Mouse (Mus musculus) E14TG2a.4 (cell line): ENCODE measurements around the gene Slc22a3.

Experiments used
- H3K27me3 ChIP-seq: 2 replicates; pipeline ENCODE4 v1.6.1; 2014; ENCODE audit warnings: low read length, control low read depth; ENCODE audit not compliant: insufficient read depth
- H3K36me3 ChIP-seq: 2 replicates; pipeline ENCODE4 v1.6.1; 2014; ENCODE audit warnings: low read length, control low read depth; ENCODE audit not compliant: insufficient read depth
- H3K4me1 ChIP-seq: replicated peaks from 2 replicates; pipeline ENCODE4 v1.6.1; 2014; ENCODE audit warnings: low read depth, low read length, control low read depth
- H3K4me3 ChIP-seq: replicated peaks from 2 replicates; pipeline ENCODE4 v1.5.1; 2014; ENCODE audit warnings: mild to moderate bottlenecking, low read length
- H3K9me3 ChIP-seq: 2 replicates; pipeline ENCODE4 v1.6.1; 2014; ENCODE audit warnings: low read length, control low read depth
- CTCF ChIP-seq: conservative IDR thresholded peaks from 2 replicates; pipeline ENCODE4 v1.5.1; 2014; ENCODE audit warnings: low read length
- NANOG ChIP-seq: IDR thresholded peaks from 2 replicates; pipeline ENCODE4 v1.6.1; 2014; ENCODE audit warnings: borderline replicate concordance, low read length, mixed read lengths
- POU5F1 ChIP-seq: IDR thresholded peaks from 2 replicates; pipeline ENCODE4 v1.6.1; 2014; ENCODE audit warnings: low read length, borderline replicate concordance

Slc22a3 gene

DNA sequence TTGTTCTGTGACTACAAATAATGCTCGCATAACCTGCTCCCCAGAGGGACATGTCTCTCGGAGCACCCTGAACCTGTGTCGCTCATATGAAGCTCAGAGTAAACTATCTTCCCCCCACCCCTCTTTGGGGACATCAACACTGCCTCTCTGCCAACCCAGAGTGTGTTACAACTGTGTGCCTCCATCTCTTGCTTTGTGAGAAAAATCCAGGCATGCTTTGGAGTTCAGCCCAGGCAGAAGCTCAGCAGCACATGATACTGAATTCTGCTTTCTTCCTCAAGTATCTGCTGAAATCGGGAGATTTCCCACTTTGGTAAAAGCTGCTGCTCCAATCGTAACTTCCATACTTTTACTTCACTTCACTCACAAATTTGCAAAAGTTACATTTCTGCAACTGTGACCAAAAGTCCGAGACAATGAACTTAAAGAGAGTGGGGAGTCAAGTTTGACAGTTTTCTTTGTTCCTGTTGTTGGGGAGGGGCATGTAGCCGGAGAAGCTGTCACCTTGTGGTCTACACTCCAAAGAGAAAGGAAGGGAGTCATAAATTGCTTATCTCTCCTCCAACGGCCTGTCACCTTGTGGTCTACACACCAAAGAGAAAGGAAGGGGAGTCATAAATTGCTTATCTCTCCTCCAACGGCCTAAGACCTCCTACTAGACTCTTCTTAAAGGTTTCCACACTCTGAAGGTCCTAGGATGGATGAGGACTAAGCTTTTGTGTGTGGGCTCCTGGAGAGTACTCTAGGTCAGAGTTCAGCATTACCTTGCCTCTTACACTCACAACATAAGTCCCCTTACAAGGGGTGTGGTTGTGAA lies 5.8 kb upstream of the Slc22a3 start:
- TF ChIP-seq NANOG (no peak), POU5F1 (no peak), CTCF (no peak)
- Histone ChIP-seq H3K4me3 (no peak overlapping the region), H3K4me1 (no peaks in the 10 kb centered on the region; the same call in 1 of the 2 replicates), H3K27me3 (peaks cover 8% of the 10 kb centered on the region), H3K36me3 (no peaks in the 10 kb centered on the region), H3K9me3 (no peaks in the 10 kb centered on the region)

DNA sequence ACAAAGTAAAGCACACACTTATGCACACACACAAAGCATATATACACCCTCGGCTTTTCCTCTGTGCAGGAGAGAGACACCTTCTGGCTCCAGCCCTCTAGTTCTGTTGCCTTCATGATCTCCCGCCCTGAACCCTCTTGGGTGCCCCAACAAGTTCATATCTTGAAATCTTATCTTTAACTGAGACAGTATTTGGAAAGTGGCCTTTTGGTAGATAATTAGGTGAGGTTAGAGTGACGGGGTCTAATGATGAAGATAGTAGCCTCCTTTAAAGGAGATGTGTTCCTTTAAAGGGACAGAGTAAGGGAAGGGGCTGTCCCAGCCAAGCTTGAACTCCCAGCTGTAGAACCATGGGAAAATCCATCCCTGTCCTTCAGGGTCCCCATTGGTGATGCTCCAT lies 3.7 kb upstream of the Slc22a3 start:
- peaks cover 13% of the 10 kb centered on the region; the same call in 1 of the 2 replicates for H3K4me1 ChIP-seq

DNA sequence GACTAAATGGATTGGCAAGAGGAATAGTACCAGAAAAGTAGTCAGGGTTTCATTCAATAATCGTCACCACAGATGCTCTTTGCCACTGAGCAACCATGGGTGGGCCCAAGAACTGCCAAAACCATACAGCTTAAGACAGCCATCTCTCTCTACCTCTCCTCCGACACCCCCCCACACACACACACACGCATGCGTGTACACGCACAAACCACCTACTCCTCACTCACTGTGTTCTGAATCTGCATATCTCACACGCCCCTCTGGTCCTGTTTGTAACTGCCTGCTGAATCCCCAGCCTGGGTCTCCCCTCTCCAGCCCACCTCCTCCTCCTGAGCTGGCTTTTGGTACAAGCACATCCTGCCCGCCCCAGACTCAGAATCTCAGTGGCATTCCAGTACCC lies 872 bp upstream of the Slc22a3 start:
- Histone ChIP-seq H3K27me3 (peaks cover 49% of the 10 kb centered on the region), H3K36me3 (no peaks in the 10 kb centered on the region), H3K4me3 (no peak overlapping the region), H3K4me1 (peaks cover 13% of the 10 kb centered on the region; the same call in 1 of the 2 replicates), H3K9me3 (no peaks in the 10 kb centered on the region)
- no peak for TF ChIP-seq POU5F1
- no peak for TF ChIP-seq CTCF
- TF ChIP-seq NANOG, result no peak

More for the DNA sequence above, 3.7 kb upstream of the Slc22a3 start:
- Histone ChIP-seq H3K9me3 (no peaks in the 10 kb centered on the region), H3K27me3 (peaks cover 29% of the 10 kb centered on the region), H3K4me3 (no peak overlapping the region), H3K36me3 (no peaks in the 10 kb centered on the region)
- TF ChIP-seq CTCF (no peak), POU5F1 (no peak), NANOG (no peak)

- TF ChIP-seq POU5F1 (no peak), NANOG (no peak), CTCF (no peak)
- no peaks in the 10 kb centered on the region for H3K9me3 ChIP-seq
These were observed 471 bp downstream of the Slc22a3 start for GRCm38 (mm10) chr17:12506903-12507563.

DNA sequence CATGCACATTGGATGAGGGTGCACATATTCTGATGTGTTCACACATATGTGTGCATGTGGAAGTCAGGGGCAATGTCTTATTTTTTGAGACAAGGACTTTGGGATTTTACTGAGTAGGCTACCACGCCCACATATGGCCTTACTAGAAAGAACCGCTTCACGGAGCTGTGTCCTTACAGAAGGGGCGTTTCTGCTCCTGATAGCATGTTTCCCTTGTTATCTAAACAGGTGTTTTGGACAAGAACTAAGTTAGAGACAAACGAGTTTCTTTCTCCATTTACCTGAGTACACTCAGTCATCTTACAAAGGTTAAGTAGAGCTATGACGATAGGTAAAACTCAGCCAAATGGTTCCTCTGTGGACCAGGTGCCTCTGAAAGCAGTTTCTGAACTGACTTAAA lies 1.8 kb downstream of the Slc22a3 start:
- H3K4me1 ChIP-seq, result peaks cover 13% of the 10 kb centered on the region; the same call in 1 of the 2 replicates

More at GRCm38 (mm10) chr17:12506903-12507563, 471 bp downstream of the Slc22a3 start:
- Histone ChIP-seq H3K4me3 (peak overlapping the region; percentile 80), H3K4me1 (peaks cover 13% of the 10 kb centered on the region; the same call in 1 of the 2 replicates), H3K36me3 (no peaks in the 10 kb centered on the region), H3K27me3 (peaks cover 49% of the 10 kb centered on the region)

DNA sequence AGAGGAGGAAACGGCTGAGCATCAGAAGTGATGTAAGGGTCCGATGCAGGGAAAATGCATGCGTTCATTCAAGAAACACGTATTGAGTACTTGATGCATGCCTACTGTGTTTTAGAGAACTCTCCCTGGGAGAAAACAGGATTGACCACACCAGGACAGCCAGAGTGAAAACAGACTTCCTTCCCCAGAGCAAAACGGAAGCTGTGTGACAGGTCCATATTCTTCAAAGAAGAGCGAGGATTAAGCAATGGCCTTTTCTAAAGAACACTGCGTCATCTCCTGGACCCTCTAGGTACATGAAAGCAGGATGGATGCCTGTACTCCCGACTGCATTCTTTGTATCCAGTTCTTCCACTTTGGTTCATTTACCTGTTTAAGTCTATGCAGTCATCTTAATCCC lies 8.1 kb downstream of the Slc22a3 start:
- no peaks in the 10 kb centered on the region for H3K9me3 ChIP-seq
- TF ChIP-seq NANOG (no peak), CTCF (no peak), POU5F1 (no peak)
- no peaks in the 10 kb centered on the region for H3K36me3 ChIP-seq
- peaks cover 7% of the 10 kb centered on the region for H3K27me3 ChIP-seq
- 0 out of 2 replicates have a peak, but pooled peaks cover 3% of the 10 kb centered on the region for H3K4me1 ChIP-seq
- H3K4me3 ChIP-seq, result no peak overlapping the region

More for the DNA sequence above, 1.8 kb downstream of the Slc22a3 start:
- H3K4me3 ChIP-seq, result no peak overlapping the region
- H3K36me3 ChIP-seq, result no peaks in the 10 kb centered on the region
- H3K27me3 ChIP-seq, result peaks cover 49% of the 10 kb centered on the region
- TF ChIP-seq POU5F1 (no peak), CTCF (no peak), NANOG (no peak)
- H3K9me3 ChIP-seq, result no peaks in the 10 kb centered on the region

DNA sequence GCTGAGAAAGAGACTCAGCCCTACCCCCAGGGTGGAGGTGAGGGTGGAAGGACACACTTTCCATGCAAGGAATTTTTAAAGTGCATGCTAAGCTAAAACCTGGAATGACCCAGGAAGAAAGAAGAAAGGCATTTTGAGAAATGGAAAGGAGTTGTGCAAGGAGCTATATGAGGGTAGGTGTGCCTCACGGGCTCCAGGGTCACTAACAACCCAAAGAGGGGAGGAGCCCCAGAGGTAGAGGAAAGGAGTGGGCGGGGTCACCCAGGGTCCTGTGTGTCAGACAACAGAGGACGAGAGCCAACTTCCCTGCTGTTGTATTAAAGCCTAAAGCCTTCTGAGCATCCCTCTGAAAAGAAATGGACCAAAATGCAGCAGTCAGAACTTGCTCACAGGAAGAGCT lies 11.9 kb downstream of the Slc22a3 start:
- Histone ChIP-seq H3K4me1 (0 out of 2 replicates have a peak, but pooled peaks cover 3% of the 10 kb centered on the region), H3K9me3 (no peaks in the 10 kb centered on the region), H3K36me3 (no peaks in the 10 kb centered on the region), H3K27me3 (no peaks in the 10 kb centered on the region), H3K4me3 (no peak overlapping the region)
- no peak for TF ChIP-seq NANOG

DNA sequence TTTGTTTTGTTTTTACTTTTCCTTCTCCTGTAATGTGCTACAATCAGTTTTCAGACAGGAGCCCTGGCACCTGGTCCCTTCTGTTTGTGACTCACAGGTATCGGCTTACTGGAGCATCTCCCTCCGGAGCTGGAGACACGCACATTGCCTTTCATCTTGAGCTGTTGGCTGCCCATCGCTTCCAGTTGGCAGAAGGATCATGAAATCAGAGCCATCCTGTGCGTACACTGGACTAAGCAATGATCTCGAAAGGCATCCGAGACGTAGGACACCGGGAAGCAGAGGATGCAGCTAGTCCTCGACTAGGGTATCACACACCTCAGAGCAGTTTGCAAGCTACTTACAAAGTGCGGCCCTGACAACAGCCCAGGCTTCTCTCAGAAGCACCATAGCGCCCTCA lies 15.9 kb downstream of the Slc22a3 start:
- Histone ChIP-seq H3K4me1 (0 out of 2 replicates have a peak, but pooled peaks cover 3% of the 10 kb centered on the region), H3K9me3 (no peaks in the 10 kb centered on the region), H3K27me3 (no peaks in the 10 kb centered on the region), H3K4me3 (no peak overlapping the region), H3K36me3 (no peaks in the 10 kb centered on the region)
- TF ChIP-seq NANOG (no peak), POU5F1 (no peak), CTCF (no peak)
